Mouse (Mus musculus) lung, postnatal 25 days (tissue): ENCODE measurements around the gene Rai14.
A peak's percentile ranks its signal among the peaks of the same experiment; 100 is the strongest.

Source experiments
- DNase-seq: peaks from one replicate; pipeline ENCODE4 v3.0.0; 2022; ENCODE audit warnings: low spot score

Gene Rai14

GRCm38 (mm10) chr15:10689304-10689703 is 25.1 kb downstream of the Rai14 start:
- no peak for DNase-seq

DNA sequence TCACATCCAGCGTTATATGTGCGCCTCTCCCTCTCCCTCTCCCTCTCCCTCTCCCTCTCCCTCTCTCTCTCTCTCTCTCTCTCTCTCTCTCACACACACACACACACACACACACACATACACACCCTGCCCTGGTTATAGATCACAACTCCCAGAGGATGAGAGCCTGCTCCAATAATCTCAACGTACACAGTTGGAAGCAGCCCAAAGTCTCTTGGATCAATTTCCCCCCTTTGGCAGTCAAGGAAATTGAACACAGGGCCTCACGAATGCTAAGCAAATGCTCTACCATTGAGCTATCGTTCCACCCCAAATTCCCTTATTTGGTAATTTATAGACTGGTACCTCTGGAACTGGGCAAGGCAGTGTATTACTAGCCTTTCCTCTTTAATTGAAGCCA is 25.7 kb downstream of the Rai14 start:
- DNase-seq, result no peak

DNA sequence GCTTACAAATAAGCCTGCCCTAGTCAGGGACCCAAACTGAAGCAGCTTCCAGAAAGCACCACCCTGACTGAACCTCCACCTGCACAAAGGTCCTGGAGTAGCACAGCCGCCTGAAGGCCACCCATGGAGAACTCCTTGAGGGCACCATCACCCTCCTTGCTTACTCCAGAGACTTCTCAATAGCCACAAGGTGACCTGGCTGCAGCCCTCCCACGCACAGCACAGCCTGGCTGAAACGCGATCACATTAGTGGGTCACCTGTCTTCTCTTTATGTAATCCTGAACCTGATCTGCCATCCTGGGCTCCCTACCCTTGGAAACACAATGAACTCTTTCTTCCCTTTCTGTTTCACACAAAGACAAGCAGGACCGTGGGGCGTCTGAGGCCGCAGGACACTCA is 27.1 kb downstream of the Rai14 start:
- DNase-seq, result no peak

DNA sequence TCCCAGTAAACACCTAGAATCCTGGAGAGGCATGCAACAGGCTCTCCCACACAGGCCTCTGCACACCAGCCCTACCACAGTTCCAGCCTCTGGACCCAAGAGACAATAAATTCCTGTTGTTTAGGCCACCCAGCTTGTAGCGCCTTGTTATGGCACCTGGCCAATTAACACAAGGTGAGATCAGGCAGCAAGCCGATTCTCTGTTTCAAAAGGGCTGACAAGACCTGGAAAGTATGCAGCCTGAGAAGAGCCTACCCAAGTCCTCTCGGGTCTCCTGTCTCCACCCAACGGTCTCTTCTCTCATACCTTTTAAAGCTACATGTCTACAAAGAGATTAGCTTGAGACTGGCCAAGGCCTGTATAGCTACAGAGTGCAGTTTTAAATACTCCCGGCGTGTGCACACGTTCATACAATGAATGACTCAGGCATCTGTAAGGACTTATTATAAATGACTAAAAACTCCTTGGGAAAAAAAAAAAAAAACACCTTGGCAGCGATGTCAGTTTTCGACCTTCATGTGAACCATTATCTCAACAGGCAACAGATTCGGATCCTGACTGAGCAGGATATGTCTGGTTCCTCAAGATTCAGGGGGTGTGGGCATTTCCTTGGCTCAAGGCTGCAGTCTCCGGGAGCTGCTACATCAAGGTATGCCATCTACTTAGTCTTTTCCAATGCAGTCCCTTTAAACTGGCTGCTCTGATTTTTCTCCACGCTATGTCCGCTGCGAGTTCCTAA is 28.6 kb downstream of the Rai14 start:
- DNase-seq, result no peak

DNA sequence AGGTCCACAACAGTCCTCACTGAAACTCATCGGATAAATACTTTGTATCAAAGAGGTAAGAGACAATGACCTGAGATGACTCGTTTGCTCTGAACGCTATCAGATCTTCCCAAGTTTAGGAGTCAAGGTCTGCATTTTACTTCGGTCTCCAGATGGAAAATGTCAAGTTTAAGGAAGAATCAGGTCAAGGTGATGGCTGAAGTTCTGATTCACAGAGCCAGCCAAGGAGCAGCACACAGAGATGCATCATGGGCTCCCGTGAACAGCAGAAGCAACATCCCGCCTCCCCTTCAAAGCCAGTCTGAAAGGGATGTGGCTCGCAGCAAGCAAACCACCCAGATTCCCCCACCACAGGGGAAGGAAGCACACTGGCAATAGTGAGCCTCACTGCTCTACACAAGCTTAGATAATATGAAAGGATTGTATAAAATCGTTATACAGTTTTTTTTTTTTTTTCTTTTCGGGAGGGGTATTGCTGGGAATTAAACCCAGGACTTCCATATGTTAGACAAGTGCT is 30.7 kb downstream of the Rai14 start:
- DNase-seq, result no peak

- DNase-seq, result no peak
Observed at GRCm38 (mm10) chr15:10680514-10680913, 33.9 kb downstream of the Rai14 start.

DNA sequence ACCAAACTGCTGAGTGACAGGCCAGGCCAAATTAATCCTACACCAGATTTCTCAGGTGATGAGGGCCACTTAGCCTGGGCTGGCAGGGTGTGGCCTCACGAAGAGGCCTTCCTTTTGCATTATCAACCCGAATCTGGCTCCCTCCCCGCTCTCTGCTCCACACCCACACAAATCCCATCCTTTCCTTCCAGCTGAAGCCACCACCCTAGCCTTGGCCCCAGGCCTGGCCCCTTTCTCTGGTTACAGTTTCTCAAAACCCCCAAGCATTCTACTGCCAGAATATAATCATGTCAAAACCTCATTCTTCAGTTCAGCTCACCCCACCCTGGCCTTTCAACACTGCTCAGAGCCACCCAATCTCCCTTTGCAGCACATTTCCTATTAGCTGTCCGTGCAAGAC is 34.9 kb downstream of the Rai14 start:
- no peak for DNase-seq

DNA sequence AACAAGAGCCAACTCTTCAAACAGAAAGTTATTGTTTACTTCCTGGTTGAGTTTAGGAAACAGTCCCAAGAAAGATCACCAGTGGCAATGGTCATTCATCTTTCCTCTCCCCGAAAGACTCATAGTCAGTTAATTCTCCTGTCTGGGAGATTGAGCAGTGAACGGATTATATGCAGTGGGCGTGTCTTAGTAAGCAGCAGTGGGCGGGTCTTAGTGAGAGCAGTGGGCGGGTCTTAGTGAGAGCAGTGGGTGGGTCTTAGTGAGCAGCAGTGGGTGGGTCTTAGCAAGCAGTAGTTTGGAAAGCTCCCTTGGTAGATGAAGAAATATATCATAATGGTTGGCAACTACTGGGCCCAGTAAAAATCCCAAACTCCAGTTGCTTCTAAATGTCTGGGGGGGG is 38.6 kb downstream of the Rai14 start:
- no peak for DNase-seq

DNA sequence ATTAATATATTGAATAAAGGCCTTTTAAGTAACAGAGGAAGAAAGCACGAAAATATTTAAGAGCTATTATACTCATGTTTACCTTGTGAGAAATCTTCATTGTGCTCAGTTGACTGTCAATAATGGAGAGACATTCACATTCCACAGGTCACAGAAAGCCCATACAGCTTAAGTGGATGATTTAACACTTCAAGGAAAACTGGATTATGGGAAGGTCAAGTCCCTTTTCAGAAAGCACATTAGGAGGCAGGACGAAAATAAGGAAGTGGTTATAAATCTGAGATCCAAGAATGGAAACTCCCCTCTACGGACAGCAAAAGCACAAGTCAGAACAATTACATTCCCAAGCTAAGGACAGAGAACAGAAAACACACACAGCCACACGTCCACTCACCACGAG is 41.5 kb downstream of the Rai14 start:
- no peak for DNase-seq

DNA sequence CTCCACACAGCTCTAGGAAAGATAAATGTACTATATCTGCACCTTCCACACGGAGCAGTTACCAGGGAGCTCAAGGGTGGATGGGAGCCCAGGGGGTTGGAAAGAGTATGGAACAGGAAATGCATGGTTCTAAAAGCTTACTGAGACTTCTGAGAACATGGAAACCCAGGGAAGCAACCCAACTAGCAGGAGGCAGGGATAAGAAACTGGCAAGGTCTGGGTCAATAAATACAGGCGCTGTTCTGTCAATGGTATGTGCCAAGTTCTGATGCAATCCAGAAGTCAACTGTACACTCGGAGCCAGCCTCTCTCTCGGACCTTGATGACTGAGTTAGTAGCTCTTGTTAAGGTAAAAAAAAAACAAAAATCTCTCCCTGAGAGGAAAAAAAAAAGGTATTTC is 42.6 kb downstream of the Rai14 start:
- DNase-seq, result peak; percentile 76

DNA sequence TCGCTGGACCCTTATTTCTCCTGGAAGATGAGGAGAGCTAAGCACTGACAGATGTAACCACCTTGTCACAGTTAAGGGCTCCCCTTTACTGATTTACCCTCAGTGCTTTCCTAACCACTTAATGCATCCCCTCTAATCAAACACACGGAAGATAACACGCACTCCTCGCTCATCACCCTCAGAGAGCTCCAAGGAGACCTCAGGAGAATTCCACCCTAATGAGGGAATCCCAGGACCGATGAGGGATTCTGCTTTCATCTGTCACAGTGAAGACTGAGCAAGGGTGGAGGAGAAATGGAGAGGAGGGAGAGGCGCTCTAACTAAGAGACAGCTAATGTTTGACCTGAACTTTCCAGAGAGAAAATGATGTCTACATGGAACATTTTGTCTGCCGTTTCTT is 44.3 kb downstream of the Rai14 start:
- no peak for DNase-seq

DNA sequence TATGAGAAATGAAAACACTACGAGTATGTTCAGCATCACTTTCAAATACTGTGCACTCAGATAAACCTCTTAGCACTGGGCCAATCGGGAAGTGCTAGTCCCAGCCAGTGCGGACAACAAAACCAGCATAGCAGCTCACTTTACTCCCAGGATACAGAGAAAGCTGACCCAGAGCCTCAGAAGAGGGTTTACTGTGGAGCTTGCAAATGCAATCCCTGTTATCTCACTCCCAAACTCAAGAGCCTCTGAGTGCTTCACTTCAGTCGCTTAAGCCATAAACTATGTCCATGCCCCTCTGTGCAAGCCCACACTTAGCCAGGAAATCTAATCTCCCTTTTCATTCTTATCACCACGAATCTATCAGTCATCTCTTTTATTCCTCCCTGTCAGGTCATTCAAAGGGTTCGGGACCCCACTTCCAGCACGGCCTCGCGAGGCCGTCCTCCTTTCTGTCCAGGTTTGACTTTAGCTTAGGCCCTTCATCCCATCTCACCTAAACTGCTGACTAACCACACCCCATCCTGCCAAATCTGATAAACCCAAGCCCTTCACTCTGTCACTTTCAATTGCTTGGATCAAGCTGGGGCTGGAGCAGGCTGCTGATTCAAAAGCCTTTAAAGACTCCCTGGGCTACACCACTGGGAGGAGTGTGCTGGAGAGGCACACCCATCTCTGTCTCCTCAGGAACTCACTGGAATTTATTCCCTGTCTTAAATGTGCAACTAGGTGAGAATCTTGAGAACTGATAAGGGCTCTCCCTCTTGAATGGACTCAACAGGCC is 46.1 kb downstream of the Rai14 start:
- peak; percentile 45 for DNase-seq

DNA sequence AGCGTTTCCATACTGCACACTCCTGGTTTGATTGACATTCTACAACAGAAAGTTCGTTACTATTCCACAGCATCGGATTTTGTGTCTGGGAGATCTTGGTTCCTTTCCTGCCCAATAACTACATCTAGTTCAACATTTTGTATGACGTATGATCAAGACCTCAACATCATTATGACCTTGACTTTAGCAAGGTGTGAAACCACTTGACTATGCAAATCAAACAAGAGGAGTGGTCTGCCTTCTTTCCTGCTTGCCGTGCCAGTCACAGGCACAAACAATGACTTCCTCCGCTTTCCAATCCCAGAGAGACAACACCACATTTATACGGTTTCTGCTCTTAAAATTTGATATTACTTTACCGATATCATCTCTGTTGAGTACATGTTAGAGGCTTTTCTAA is 48.6 kb downstream of the Rai14 start:
- no peak for DNase-seq

DNA sequence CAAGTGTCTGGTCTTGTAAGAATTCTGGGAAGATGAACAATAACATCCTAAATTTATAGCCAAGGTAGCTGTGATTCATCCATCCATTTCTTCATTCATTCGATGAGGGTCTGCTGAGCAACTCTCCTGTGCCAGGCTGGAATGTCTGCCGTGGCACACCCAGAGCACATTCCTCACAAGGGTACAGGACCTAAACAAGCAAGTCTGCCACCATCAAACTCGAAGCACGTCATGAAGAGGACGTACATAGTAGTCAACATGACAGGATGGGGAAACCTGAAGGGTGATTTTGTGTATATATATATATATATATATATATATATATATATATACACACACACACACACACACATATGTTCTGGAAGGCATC is 49.9 kb downstream of the Rai14 start:
- DNase-seq, result no peak

DNA sequence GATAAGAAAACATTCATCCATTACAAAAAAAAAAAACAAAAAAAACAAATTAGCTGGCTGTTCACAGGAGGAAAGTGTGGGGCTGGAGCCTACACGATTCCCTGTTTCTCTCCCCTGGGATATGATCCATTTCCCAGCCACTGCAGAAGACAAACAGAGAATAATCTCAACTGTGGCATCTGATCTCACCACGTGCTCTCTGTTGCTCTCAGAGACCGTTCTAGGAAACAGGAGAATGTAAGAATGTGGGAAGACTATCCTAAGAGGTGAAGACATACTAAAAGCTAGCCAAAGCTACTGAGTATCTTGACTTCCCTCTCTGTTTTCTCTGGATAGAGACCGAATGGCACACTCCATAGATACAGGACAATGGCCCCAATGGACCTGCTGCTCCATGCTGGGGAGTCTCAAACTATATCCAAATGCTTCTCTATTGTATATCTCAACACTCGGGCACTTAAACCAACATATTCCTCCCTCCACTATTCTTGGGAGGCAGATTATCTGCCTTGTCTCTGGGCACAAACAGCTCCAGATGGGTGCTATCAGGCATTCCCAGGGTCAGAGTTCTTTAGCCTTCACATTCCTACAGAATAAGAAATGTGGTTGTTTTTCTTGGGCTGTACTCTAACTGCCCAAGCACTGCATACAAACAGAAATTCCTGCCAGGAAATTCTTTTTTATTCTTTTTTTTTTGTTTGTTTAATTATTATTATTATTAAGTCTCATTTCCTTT is 50.5 kb downstream of the Rai14 start:
- no peak for DNase-seq

DNA sequence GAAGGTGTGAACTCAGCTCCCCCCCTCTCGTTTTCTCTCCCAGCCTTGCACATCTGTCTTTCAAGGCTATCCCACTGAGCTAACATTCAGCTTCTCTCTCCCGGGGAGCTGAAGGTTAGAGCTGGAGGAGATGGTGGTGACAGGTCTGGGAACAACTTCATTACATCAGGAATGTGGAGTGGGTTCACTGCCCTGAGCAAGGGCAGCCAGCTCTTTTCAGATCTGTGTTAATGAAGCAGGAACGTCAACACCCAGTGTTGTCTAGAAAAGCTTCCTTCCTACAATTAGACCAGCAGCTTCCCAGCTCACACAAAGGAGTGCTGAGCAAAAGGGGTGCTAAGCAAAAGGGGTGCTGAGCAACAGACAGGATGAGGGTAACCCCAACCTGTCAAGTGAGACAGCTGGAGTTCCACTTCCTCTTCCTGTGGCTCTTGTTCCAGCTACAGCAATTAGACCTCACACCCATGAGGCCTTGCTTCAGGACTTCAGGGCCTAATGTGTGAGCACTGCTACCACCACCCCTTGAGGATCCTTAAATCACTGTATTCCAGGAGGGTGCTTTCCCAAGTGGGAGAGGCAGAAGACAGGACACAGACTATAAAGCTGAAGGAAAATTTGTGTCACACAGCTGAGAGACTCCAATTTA is 52.3 kb downstream of the Rai14 start:
- no peak for DNase-seq

DNA sequence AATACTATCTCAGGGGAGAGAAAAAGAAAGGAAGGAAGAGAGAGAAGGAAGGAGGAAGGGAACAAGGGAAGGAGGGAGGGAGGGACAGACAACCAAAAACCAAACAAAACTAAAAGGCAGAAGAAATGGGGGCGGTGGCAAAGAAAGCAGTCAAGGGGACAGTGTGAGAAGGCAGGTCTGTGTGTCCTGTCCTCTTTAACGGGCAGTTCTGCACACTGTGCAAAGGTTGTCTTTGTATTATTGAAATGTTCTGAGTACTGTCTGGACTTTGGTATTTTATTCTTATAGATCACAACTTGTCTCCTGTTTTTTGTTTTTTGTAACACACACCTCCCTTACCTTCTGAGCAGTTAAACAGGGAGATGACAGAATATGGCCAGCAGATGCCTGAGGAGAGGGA is 55.6 kb downstream of the Rai14 start:
- no peak for DNase-seq

GRCm38 (mm10) chr15:10656146-10656545 is 58.3 kb downstream of the Rai14 start:
- no peak for DNase-seq

DNA sequence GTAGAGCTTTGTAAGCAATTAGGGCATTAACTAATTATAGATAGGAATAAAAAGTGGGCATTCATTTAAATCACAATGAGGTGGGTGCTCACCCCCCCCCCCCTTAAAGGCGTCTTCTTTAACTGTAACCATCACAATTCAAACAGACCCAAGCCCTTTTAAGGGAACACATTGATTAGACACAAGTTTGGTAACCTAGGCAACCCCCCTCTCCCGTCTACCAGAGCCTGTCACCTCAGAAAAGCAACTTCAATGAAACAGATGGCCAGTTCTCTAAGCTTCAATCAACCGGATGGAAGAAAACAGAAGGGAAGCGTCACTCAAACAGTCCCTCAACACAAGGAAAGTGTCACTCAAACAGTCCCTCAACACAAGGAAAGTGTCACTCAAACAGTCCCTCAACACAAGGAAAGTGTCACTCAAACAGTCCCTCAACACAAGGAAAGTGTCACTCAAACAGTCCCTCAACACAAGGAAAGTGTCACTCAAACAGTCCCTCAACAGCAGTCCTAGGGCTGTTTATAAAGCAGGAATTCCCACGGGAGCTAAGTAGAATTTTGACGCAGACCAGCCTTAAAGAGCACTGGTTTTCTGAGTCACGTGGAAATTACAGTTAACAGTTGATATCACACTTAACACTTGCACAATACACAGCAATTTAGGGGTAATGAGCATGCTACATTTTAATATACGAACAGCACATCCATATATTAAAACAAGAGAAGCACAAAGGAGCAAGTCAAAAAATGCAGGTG is 59.1 kb downstream of the Rai14 start:
- DNase-seq, result no peak

DNA sequence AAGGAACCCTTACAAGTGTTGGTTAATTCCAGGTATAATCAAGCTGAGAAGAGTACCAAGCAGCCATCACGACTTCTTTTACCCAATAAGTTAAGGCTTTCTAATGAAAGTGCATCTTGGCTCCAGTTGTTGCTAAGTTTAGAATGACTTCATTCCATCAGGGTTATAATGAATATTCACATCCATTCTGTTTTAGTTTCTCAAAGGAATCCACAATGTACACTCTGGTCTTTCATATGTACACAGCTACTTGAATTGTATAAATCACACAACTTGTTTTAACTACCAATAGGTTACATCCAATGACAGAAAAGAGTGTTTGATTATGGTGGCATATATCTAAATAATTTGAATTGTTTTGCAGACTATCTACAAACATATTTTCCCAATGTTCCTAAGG is 59.7 kb downstream of the Rai14 start:
- no peak for DNase-seq

- DNase-seq, result no peak
Observed at GRCm38 (mm10) chr15:10652931-10653475, 61.4 kb downstream of the Rai14 start.
